Mouse (Mus musculus) liver, adult 2 months (tissue): ENCODE results near the gene Zeb2.

Experiments used
- CTCF ChIP-seq: fragments of 200-500 bp; IDR thresholded peaks from 2 replicates; pipeline ENCODE4 v1.5.1; 2011; ENCODE audit warnings: low read depth, low read length, control low read depth
- POLR2A ChIP-seq: fragments of 200-500 bp; IDR thresholded peaks from 2 replicates; pipeline ENCODE4 v1.6.1; 2011; ENCODE audit warnings: low read length, control low read depth; ENCODE audit not compliant: insufficient read depth; ENCODE audit errors: extremely low read depth

DNA sequence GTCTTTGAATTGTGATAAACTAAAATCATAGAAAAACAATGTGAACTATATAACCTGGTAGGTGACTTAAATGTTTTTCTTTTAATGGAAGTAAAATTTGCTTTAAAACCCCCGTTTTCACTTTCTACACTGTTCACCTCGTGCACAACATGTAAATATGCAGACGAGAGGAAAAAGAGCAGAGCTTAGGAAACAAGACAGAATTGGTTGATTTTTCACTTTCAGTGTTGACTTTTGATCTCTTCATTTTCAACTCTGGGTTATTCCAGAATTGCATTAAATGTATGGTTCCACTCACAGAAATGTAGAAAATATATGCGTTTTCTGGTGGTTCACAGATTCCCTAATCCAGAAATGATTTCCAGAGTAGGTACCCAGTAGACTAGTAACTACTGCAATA, 57.6 kb downstream of the Zeb2 start:
- TF ChIP-seq POLR2A = no peak
- TF ChIP-seq CTCF = no peak
